Mouse (Mus musculus) embryonic facial prominence, embryonic 10.5 days (tissue): ENCODE results near the gene Sgms1. TPM values are rescaled to one million over a fixed set of nuclear protein-coding genes. Genes with fewer than 3 reads are reported as not detected.
A peak's percentile ranks its signal among the peaks of the same experiment; 100 is the strongest.

Experiments used
- DNase-seq: peaks from one replicate; pipeline ENCODE4 v3.0.0-alpha.2; 2017; ENCODE audit warnings: low spot score
- H3K27ac ChIP-seq: fragments of 300-500 bp; sonication (generic); replicated peaks from 2 replicates; pipeline ENCODE4 v1.5.1; 2016; ENCODE audit warnings: mild to moderate bottlenecking
- H3K27me3 ChIP-seq: fragments of 300-500 bp; sonication (generic); replicated peaks from 2 replicates; pipeline ENCODE4 v1.6.1; 2016; ENCODE audit warnings: low read depth, mild to moderate bottlenecking; ENCODE audit not compliant: poor library complexity, severe bottlenecking
- H3K36me3 ChIP-seq: fragments of 300-500 bp; sonication (generic); replicated peaks from 2 replicates; pipeline ENCODE4 v1.6.1; 2016; ENCODE audit warnings: mild to moderate bottlenecking, moderate library complexity
- H3K4me1 ChIP-seq: fragments of 300-500 bp; sonication (generic); 2 replicates; pipeline ENCODE4 v1.6.1; 2016
- H3K4me3 ChIP-seq: fragments of 300-500 bp; sonication (generic); 2 replicates; pipeline ENCODE4 v1.5.1; 2016; ENCODE audit warnings: mild to moderate bottlenecking, moderate library complexity
- H3K9me3 ChIP-seq: fragments of 300-500 bp; sonication (generic); 2 replicates; pipeline ENCODE4 v1.6.1; 2016; ENCODE audit warnings: mild to moderate bottlenecking
- WGBS: fragments of 180-500 bp; shearing (Covaris S2); methylation state at CpG from one replicate; pipeline ENCODE4 v1.1.7; 2016; 5-methylcytosine and 5-hydroxymethylcytosine counted together
- polyA plus RNA-seq: library from polyadenylated mRNA; unstranded; fragments of >200 nt; fragmentation: Nextera tagmentation; extraction: Ambion mirVana; gene quantifications from 2 replicates; pipeline ENCODE4 v1.2.1, GENCODE M21; 2016

Sgms1 gene
- polyA plus RNA-seq, 1 experiment from 2014 or later: 16.6 TPM

- no peaks in the 10 kb centered on the region for H3K27me3 ChIP-seq
- no peak for DNase-seq
- no peaks in the 10 kb centered on the region for H3K36me3 ChIP-seq
- H3K4me1 ChIP-seq: peaks cover 36% of the 10 kb centered on the region
- H3K4me3 ChIP-seq: no peak overlapping the region
- 0 out of 2 replicates have a peak overlapping the region, but pooled peaks have one; percentile 19 for H3K27ac ChIP-seq
- 67% methylated on average over 3 of the region's 3 CpGs for WGBS
- H3K9me3 ChIP-seq: no peaks in the 10 kb centered on the region
Observed at GRCm38 (mm10) chr19:32252451-32252850, 137.1 kb downstream of the Sgms1 start.

DNA sequence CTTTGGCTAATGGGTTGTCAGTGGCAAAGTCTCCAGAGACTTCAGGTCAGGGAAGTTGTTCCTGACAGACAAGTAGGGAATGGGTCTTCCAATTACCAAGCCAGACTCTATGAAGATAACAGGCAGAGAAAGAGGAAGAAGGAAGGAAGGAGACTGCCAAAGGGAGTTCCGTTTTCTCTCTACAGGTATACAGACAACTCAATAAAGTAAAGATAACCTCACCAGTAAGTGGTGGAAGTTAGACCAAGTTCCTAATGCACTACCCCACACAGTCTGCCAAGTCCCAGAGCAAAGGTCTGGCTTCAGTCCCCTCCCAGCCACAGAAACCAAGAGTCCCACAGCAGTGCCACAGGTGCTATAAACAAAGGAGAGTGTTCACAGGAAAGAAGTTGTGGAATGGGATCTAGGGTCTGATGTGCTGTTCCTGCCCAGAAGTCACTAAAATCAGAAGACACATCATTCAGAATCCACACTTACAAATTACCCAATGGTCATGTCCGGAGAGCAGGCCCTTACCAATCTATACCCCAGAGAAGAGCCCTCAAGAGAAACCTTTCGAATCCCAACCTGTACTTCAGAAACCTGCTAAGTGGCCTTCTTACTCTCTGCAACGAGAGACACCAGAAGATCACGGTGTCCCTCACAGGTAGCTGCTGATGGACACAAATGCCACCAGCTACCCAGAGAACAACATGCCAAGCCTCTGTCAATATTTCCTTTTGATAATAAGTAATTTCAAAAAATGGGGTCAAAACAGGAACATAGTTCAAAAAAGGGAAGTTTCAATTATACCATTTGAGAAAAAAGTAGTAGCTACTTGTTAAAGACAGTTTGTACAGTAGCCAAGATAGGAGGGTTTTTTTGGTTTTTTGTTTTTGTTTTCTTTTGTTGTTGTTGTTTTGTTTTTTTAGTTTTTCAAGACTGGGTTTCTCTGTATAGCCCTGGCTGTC is 140.1 kb downstream of the Sgms1 start:
- 88% methylated on average over 5 of the region's 5 CpGs for WGBS
- no peak overlapping the region for H3K4me3 ChIP-seq
- no peaks in the 10 kb centered on the region for H3K27me3 ChIP-seq
- H3K4me1 ChIP-seq: peaks cover 12% of the 10 kb centered on the region
- H3K27ac ChIP-seq: no peak overlapping the region
- no peaks in the 10 kb centered on the region for H3K36me3 ChIP-seq
- no peaks in the 10 kb centered on the region for H3K9me3 ChIP-seq
- no peak for DNase-seq

DNA sequence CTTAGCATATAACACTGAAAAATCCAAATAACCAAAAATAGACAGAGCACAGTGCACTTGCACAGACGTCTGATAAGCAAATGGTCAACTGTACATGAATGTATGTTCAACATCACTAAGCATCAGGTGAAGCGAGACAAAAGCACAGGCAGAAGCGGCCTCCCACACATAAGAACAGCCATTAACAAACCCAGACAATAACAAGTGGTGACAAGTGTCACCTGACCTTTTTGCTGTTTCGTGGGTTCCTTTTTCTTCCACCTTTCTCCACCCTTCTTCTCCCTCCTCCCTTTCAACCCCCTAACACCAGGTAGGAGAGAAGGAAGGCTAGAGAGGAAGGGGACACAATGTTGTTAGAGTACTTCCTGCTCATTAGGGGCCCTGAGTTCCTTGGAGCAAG is 144.6 kb downstream of the Sgms1 start:
- no peaks in the 10 kb centered on the region for H3K36me3 ChIP-seq
- DNase-seq: no peak
- H3K27ac ChIP-seq: no peak overlapping the region
- WGBS: 83% methylated on average over 4 of the region's 4 CpGs
- peaks cover 3% of the 10 kb centered on the region for H3K4me1 ChIP-seq
- H3K9me3 ChIP-seq: no peaks in the 10 kb centered on the region
- no peak overlapping the region for H3K4me3 ChIP-seq
- no peaks in the 10 kb centered on the region for H3K27me3 ChIP-seq

DNA sequence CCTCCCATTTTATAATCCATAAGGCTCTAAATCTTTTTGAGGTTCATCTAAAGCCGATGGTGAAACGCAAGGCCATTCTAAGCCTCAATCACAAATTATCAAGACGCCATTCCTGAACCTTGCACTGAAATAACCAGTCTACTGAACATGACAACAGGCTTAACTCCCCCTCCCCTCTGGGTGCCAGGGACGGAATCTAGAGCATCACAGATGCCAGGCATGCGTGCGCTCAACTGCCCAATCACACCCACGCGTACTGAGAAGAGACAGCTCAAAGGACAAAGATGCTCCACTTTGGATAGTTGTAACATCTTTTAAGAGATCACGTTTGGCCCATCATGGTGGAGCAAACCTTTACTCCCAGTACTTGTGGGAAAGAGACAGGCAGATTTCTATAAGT is 146.3 kb downstream of the Sgms1 start:
- H3K27me3 ChIP-seq: no peaks in the 10 kb centered on the region
- DNase-seq: no peak
- H3K4me3 ChIP-seq: no peak overlapping the region
- H3K4me1 ChIP-seq: peaks cover 14% of the 10 kb centered on the region
- H3K9me3 ChIP-seq: no peaks in the 10 kb centered on the region
- no peak overlapping the region for H3K27ac ChIP-seq
- 93% methylated on average over 9 of the region's 9 CpGs for WGBS
- H3K36me3 ChIP-seq: no peaks in the 10 kb centered on the region

DNA sequence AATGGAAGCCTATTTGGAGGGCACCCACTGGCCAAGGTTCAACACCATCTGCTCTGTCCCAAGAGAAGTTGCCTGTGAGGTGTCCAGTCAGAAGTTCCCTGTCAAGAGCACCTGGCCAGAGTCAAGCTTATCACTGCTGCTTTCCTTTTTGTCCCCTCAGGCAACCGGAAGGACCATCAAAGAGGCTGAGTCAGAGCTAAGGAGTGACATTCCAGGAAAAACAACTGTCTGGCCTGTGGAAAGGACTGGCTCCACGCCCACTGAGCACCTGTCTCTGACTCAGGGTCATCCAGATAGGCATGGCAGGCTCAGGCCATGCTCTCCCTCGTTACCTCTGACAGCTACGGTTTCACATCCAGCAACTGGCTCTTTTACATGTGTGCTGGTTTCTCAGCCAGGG is 147.4 kb downstream of the Sgms1 start:
- no peaks in the 10 kb centered on the region for H3K36me3 ChIP-seq
- DNase-seq: no peak
- no peaks in the 10 kb centered on the region for H3K9me3 ChIP-seq
- H3K27ac ChIP-seq: no peak overlapping the region
- H3K27me3 ChIP-seq: no peaks in the 10 kb centered on the region
- H3K4me3 ChIP-seq: no peak overlapping the region
- WGBS: 78% methylated on average over 4 of the region's 4 CpGs
- H3K4me1 ChIP-seq: peaks cover 24% of the 10 kb centered on the region

DNA sequence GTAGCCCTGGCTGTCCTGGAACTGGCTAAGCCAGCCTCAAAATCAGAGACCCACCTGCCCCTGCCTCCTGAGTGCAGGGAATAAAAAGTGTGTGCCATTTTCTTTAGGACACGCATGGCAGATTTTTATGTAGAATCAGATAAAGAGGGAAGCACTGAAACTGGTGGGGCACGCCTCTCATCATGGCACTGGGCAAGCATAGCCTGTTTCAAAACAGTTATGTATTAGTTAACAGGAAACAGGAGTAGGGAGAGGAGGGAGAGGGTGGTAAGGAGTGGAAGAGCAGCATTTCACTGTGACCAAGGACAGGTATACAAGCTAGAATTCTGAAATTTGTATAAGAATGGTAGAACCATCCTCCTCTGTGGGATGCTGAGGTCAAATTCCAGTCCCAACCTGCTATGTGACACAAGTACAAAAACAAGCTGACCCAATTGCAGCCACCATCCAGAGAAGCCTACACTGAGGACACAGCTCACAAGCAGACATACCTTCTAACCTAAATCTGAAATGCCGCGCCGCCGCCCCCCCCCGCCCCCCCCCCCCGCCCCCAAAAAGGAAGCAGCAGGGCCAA is 149.0 kb downstream of the Sgms1 start:
- WGBS: 71% methylated on average over 8 of the region's 8 CpGs
- Histone ChIP-seq H3K4me3 (no peak overlapping the region), H3K36me3 (no peaks in the 10 kb centered on the region), H3K27ac (no peak overlapping the region), H3K4me1 (peaks cover 25% of the 10 kb centered on the region), H3K27me3 (no peaks in the 10 kb centered on the region), H3K9me3 (no peaks in the 10 kb centered on the region)
- no peak for DNase-seq

GRCm38 (mm10) chr19:32239925-32240324 is 149.6 kb downstream of the Sgms1 start:
- no peaks in the 10 kb centered on the region for H3K9me3 ChIP-seq
- DNase-seq: no peak
- H3K36me3 ChIP-seq: no peaks in the 10 kb centered on the region
- no peak overlapping the region for H3K27ac ChIP-seq
- H3K27me3 ChIP-seq: no peaks in the 10 kb centered on the region
- peaks cover 30% of the 10 kb centered on the region for H3K4me1 ChIP-seq
- 91% methylated on average over 4 of the region's 4 CpGs for WGBS
- no peak overlapping the region for H3K4me3 ChIP-seq

GRCm38 (mm10) chr19:32239459-32239792 is 150.1 kb downstream of the Sgms1 start:
- no peak for DNase-seq
- Histone ChIP-seq H3K9me3 (no peaks in the 10 kb centered on the region), H3K27ac (no peak overlapping the region), H3K4me3 (no peak overlapping the region), H3K4me1 (peaks cover 35% of the 10 kb centered on the region), H3K36me3 (no peaks in the 10 kb centered on the region), H3K27me3 (no peaks in the 10 kb centered on the region)
- WGBS: 87% methylated on average over 5 of the region's 6 CpGs

DNA sequence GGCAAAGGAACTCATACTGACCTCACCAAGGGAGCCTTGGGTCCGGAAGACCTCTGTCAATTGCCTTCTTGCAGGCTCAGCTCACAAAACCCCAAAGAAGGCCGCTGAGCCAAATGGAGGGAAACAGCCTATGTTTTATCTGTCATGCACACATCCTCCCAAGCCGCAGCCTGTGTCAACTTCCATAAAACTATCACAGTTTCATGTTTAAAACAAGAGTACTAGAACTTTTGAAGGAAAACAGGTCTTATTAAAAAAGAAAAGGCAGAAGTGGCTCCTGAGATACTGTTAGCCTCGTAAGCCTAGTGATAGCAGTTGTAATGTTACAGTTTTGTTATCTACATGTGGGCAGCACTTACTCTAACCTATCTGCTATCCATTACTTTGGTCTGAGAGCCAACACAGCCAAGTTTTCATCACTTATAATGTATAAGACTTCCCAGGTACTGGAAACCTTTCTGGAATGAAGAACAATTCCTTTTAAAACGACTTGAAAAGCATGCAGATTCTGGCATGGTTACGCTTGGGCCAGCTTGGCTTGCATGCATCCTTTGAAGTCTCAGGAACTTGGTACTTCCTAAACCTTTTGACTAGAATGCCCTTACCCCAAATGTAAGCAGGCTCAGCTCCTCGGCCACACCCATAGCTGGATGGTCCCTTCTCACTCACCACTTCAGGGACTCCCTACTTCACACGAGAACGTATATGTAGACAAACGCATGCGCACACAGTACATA is 150.6 kb downstream of the Sgms1 start:
- Histone ChIP-seq H3K4me3 (no peak overlapping the region), H3K9me3 (no peaks in the 10 kb centered on the region), H3K27ac (peak overlapping the region; percentile 7; the same call in 1 of the 2 replicates), H3K36me3 (no peaks in the 10 kb centered on the region), H3K27me3 (no peaks in the 10 kb centered on the region), H3K4me1 (peaks cover 41% of the 10 kb centered on the region)
- WGBS: 86% methylated on average over 11 of the region's 11 CpGs
- DNase-seq: no peak

- WGBS: 64% methylated on average over 5 of the region's 5 CpGs
- peak overlapping the region; percentile 15 for H3K27ac ChIP-seq
Observed at GRCm38 (mm10) chr19:32237685-32238084, 151.8 kb downstream of the Sgms1 start.

GRCm38 (mm10) chr19:32237173-32237583 is 152.3 kb downstream of the Sgms1 start:
- Histone ChIP-seq H3K4me1 (peaks cover 41% of the 10 kb centered on the region), H3K27me3 (no peaks in the 10 kb centered on the region), H3K9me3 (no peaks in the 10 kb centered on the region), H3K27ac (peak overlapping the region; percentile 15), H3K4me3 (no peak overlapping the region), H3K36me3 (no peaks in the 10 kb centered on the region)
- DNase-seq: no peak
- WGBS: 95% methylated on average over 3 of the region's 3 CpGs

More at GRCm38 (mm10) chr19:32237685-32238084, 151.8 kb downstream of the Sgms1 start:
- no peaks in the 10 kb centered on the region for H3K36me3 ChIP-seq
- no peaks in the 10 kb centered on the region for H3K9me3 ChIP-seq
- H3K27me3 ChIP-seq: no peaks in the 10 kb centered on the region
- peak; percentile 27 for DNase-seq
- H3K4me1 ChIP-seq: peaks cover 41% of the 10 kb centered on the region
- no peak overlapping the region for H3K4me3 ChIP-seq

DNA sequence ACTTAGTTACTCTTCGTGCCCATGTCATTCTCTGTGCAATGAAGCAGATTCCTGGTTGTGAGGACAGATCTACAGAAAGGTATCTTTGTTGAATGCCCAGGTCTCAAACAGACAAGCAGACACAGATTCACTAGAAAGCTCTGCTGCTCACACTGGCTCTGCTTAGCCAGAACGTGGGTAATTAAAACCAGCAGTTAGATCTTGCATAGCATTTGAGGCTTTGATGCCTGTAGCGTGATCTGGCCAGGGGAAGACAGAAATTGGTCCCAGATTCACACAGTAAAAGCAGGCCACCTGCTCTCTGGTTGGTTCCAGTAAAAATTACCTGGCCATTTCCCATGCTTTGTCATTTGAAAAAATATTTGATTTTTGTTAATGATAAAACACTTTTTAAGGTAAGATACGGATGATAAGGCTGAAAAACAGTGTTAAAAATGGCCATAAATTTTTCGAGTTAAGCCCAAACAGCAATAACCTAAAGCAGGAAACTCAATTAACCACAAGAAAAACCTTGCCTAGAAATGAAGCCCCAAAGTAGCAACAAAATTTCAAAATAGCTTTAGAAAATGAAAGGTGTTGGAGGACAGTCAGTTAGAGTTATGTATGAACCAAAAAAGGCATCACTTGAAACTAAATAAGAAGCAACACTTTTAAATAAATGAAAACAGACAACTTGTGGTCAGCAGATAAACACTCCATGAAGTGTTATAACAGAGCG is 154.6 kb downstream of the Sgms1 start:
- WGBS: 57% methylated on average over 6 of the region's 6 CpGs
- H3K4me1 ChIP-seq: peaks cover 38% of the 10 kb centered on the region
- H3K27me3 ChIP-seq: no peaks in the 10 kb centered on the region
- H3K4me3 ChIP-seq: no peak overlapping the region
- H3K9me3 ChIP-seq: no peaks in the 10 kb centered on the region
- H3K27ac ChIP-seq: peak overlapping the region; percentile 19; the same call in 1 of the 2 replicates
- peak; percentile 46 for DNase-seq
- no peaks in the 10 kb centered on the region for H3K36me3 ChIP-seq
